Mouse (Mus musculus) liver, embryonic 15.5 days (tissue): ENCODE measurements around the gene Rpl21. TPM values are rescaled to one million over a fixed set of nuclear protein-coding genes. Genes with fewer than 3 reads are reported as not detected.

Experiments
- ATAC-seq: fragments of 200-750 bp; cut with Nextera tagmentation; 2 replicates; pipeline ENCODE4 v1.8.0; 2017; ENCODE audit warnings: moderate number of reproducible peaks, mild to moderate bottlenecking, moderate library complexity; ENCODE audit not compliant: insufficient read depth
- H3K27ac ChIP-seq: fragments of 300-500 bp; sonication (generic); replicated peaks from 2 replicates; pipeline ENCODE4 v1.5.1; 2015; ENCODE audit warnings: mild to moderate bottlenecking, inconsistent platforms
- H3K27me3 ChIP-seq: fragments of 300-500 bp; sonication (generic); 2 replicates; pipeline ENCODE4 v1.6.1; 2015; ENCODE audit warnings: mild to moderate bottlenecking, inconsistent platforms
- H3K36me3 ChIP-seq: fragments of 300-500 bp; sonication (generic); replicated peaks from 2 replicates; pipeline ENCODE4 v1.6.1; 2015; ENCODE audit warnings: moderate library complexity, mild to moderate bottlenecking, inconsistent platforms
- H3K4me1 ChIP-seq: fragments of 300-500 bp; sonication (generic); replicated peaks from 2 replicates; pipeline ENCODE4 v1.6.1; 2015; ENCODE audit warnings: inconsistent platforms
- H3K4me2 ChIP-seq: fragments of 300-500 bp; sonication (generic); 2 replicates; pipeline ENCODE4 v1.6.1; 2015; ENCODE audit warnings: moderate library complexity, mild to moderate bottlenecking, inconsistent platforms
- H3K4me3 ChIP-seq: fragments of 300-500 bp; sonication (generic); replicated peaks from 2 replicates; pipeline ENCODE4 v1.5.1; 2015; ENCODE audit warnings: mild to moderate bottlenecking, inconsistent platforms
- H3K9ac ChIP-seq: fragments of 300-500 bp; sonication (generic); 2 replicates; pipeline ENCODE4 v1.6.1; 2015; ENCODE audit warnings: moderate library complexity, mild to moderate bottlenecking, inconsistent platforms
- H3K9me3 ChIP-seq: fragments of 300-500 bp; sonication (generic); replicated peaks from 2 replicates; pipeline ENCODE4 v1.6.1; 2016; ENCODE audit warnings: inconsistent platforms
- WGBS: fragments of 180-500 bp; shearing (Covaris S2); methylation state at CpG from one replicate; pipeline ENCODE4 v1.1.7; 2015; ENCODE audit warnings: mixed read lengths; ENCODE audit not compliant: insufficient replicate concordance; 5-methylcytosine and 5-hydroxymethylcytosine counted together
- polyA plus RNA-seq: library from polyadenylated mRNA; unstranded; fragments of >200 nt; fragmentation: Nextera tagmentation; extraction: Ambion mirVana; gene quantifications from 2 replicates; pipeline ENCODE4 v1.2.1, GENCODE M21; 2015

Rpl21 gene
- polyA plus RNA-seq, 1 experiment from 2014 or later: 276 TPM

GRCm38 (mm10) chr5:146798031-146798430 lies 34.7 kb upstream of the Rpl21 start:
- H3K36me3 ChIP-seq: no peaks in the 10 kb centered on the region
- no peak overlapping the region for H3K27ac ChIP-seq
- no peak overlapping the region for H3K4me3 ChIP-seq
- 39% methylated on average over 9 of the region's 9 CpGs for WGBS
- H3K27me3 ChIP-seq: no peaks in the 10 kb centered on the region
- peaks cover 36% of the 10 kb centered on the region for H3K4me1 ChIP-seq
- no peak overlapping the region for H3K9ac ChIP-seq
- no peak for ATAC-seq
- no peaks in the 10 kb centered on the region for H3K9me3 ChIP-seq
- no peak overlapping the region for H3K4me2 ChIP-seq

GRCm38 (mm10) chr5:146806004-146806430 lies 26.7 kb upstream of the Rpl21 start:
- ATAC-seq: peak; percentile 40
- no peaks in the 10 kb centered on the region for H3K9me3 ChIP-seq
- H3K4me3 ChIP-seq: no peak overlapping the region
- H3K27ac ChIP-seq: no peak overlapping the region
- no peaks in the 10 kb centered on the region for H3K27me3 ChIP-seq
- WGBS: 29% methylated on average over 8 of the region's 8 CpGs
- no peak overlapping the region for H3K4me2 ChIP-seq
- no peak overlapping the region for H3K9ac ChIP-seq
- H3K36me3 ChIP-seq: no peaks in the 10 kb centered on the region
- H3K4me1 ChIP-seq: no peaks in the 10 kb centered on the region

- Histone ChIP-seq H3K4me2 (no peak overlapping the region), H3K9me3 (no peaks in the 10 kb centered on the region), H3K4me3 (no peak overlapping the region), H3K4me1 (no peaks in the 10 kb centered on the region), H3K27me3 (no peaks in the 10 kb centered on the region), H3K36me3 (no peaks in the 10 kb centered on the region), H3K27ac (no peak overlapping the region), H3K9ac (no peak overlapping the region)
- WGBS: 62% methylated on average over 5 of the region's 5 CpGs
- no peak for ATAC-seq
Observed at GRCm38 (mm10) chr5:146809951-146810350, 22.7 kb upstream of the Rpl21 start.

- Histone ChIP-seq H3K9me3 (no peaks in the 10 kb centered on the region), H3K4me1 (no peaks in the 10 kb centered on the region), H3K27me3 (no peaks in the 10 kb centered on the region), H3K9ac (no peak overlapping the region), H3K36me3 (no peaks in the 10 kb centered on the region), H3K4me3 (no peak overlapping the region), H3K27ac (no peak overlapping the region), H3K4me2 (no peak overlapping the region)
- WGBS: 81% methylated on average over 5 of the region's 5 CpGs
- no peak for ATAC-seq
Observed at GRCm38 (mm10) chr5:146812866-146813265, 19.8 kb upstream of the Rpl21 start.

- no peaks in the 10 kb centered on the region for H3K27me3 ChIP-seq
- no peak overlapping the region for H3K4me3 ChIP-seq
- no peak for ATAC-seq
- no peak overlapping the region for H3K4me2 ChIP-seq
- 73% methylated on average over 4 of the region's 4 CpGs for WGBS
- no peak overlapping the region for H3K27ac ChIP-seq
- H3K9ac ChIP-seq: no peak overlapping the region
- no peaks in the 10 kb centered on the region for H3K4me1 ChIP-seq
- no peaks in the 10 kb centered on the region for H3K36me3 ChIP-seq
- no peaks in the 10 kb centered on the region for H3K9me3 ChIP-seq
Observed at GRCm38 (mm10) chr5:146813421-146813820, 19.3 kb upstream of the Rpl21 start.

- no peak overlapping the region for H3K9ac ChIP-seq
- ATAC-seq: no peak
- no peaks in the 10 kb centered on the region for H3K4me1 ChIP-seq
- 34% methylated on average over 4 of the region's 4 CpGs for WGBS
- no peaks in the 10 kb centered on the region for H3K9me3 ChIP-seq
- H3K4me3 ChIP-seq: no peak overlapping the region
- H3K4me2 ChIP-seq: no peak overlapping the region
- no peak overlapping the region for H3K27ac ChIP-seq
- H3K36me3 ChIP-seq: no peaks in the 10 kb centered on the region
- H3K27me3 ChIP-seq: no peaks in the 10 kb centered on the region
Observed at GRCm38 (mm10) chr5:146815394-146815793, 17.3 kb upstream of the Rpl21 start.

- no peaks in the 10 kb centered on the region for H3K4me1 ChIP-seq
- H3K9ac ChIP-seq: no peak overlapping the region
- H3K27ac ChIP-seq: no peak overlapping the region
- H3K27me3 ChIP-seq: no peaks in the 10 kb centered on the region
- no peak overlapping the region for H3K4me2 ChIP-seq
- ATAC-seq: no peak
- WGBS: 82% methylated on average over 8 of the region's 8 CpGs
- no peak overlapping the region for H3K4me3 ChIP-seq
- no peaks in the 10 kb centered on the region for H3K9me3 ChIP-seq
- H3K36me3 ChIP-seq: no peaks in the 10 kb centered on the region
Observed at GRCm38 (mm10) chr5:146817583-146817982, 15.1 kb upstream of the Rpl21 start.

- Histone ChIP-seq H3K27ac (no peak overlapping the region), H3K36me3 (no peaks in the 10 kb centered on the region), H3K27me3 (no peaks in the 10 kb centered on the region), H3K4me3 (no peak overlapping the region), H3K9ac (no peak overlapping the region), H3K9me3 (no peaks in the 10 kb centered on the region), H3K4me1 (peaks cover 3% of the 10 kb centered on the region), H3K4me2 (no peak overlapping the region)
- ATAC-seq: no peak
- 64% methylated on average over 8 of the region's 8 CpGs for WGBS
Observed at GRCm38 (mm10) chr5:146818906-146819623, 13.6 kb upstream of the Rpl21 start.

- Histone ChIP-seq H3K27me3 (no peaks in the 10 kb centered on the region), H3K9me3 (no peaks in the 10 kb centered on the region), H3K36me3 (no peaks in the 10 kb centered on the region), H3K4me3 (no peak overlapping the region), H3K4me2 (no peak overlapping the region), H3K27ac (no peak overlapping the region), H3K9ac (no peak overlapping the region), H3K4me1 (peaks cover 13% of the 10 kb centered on the region)
- ATAC-seq: no peak
- WGBS: 73% methylated on average over 5 of the region's 5 CpGs
Observed at GRCm38 (mm10) chr5:146823005-146823404, 9.7 kb upstream of the Rpl21 start.

GRCm38 (mm10) chr5:146829528-146829927 lies 3.2 kb upstream of the Rpl21 start:
- Histone ChIP-seq H3K9me3 (no peaks in the 10 kb centered on the region), H3K27ac (peak overlapping the region; percentile 59; the same call in 1 of the 2 replicates), H3K27me3 (no peaks in the 10 kb centered on the region), H3K4me2 (peak overlapping the region; percentile 57), H3K36me3 (peaks cover 6% of the 10 kb centered on the region), H3K4me3 (peak overlapping the region; percentile 32), H3K4me1 (peaks cover 41% of the 10 kb centered on the region), H3K9ac (0 out of 2 replicates have a peak overlapping the region, but pooled peaks have one; percentile 4)
- WGBS: 13% methylated on average over 8 of the region's 8 CpGs
- ATAC-seq: 0 out of 2 replicates have a peak, but pooled peaks have one; percentile 8

GRCm38 (mm10) chr5:146832435-146832768 lies 288 bp upstream of the Rpl21 start:
- H3K4me2 ChIP-seq: peak overlapping the region; percentile 87
- H3K9ac ChIP-seq: peak overlapping the region; percentile 83
- H3K9me3 ChIP-seq: no peaks in the 10 kb centered on the region
- peak; percentile 5 for ATAC-seq
- peak overlapping the region; percentile 93 for H3K27ac ChIP-seq
- peaks cover 35% of the 10 kb centered on the region for H3K36me3 ChIP-seq
- no peaks in the 10 kb centered on the region for H3K27me3 ChIP-seq
- WGBS: 49% methylated on average over 7 of the region's 7 CpGs
- peak overlapping the region; percentile 80 for H3K4me3 ChIP-seq
- H3K4me1 ChIP-seq: peaks cover 52% of the 10 kb centered on the region
